Mouse (Mus musculus) hindbrain, embryonic 16.5 days (tissue): ENCODE data around the gene Fbf1. TPM values are rescaled to one million over a fixed set of nuclear protein-coding genes. Genes with fewer than 3 reads are reported as not detected.
A peak's percentile ranks its signal among the peaks of the same experiment; 100 is the strongest.

Experiments
- ATAC-seq: fragments of 200-750 bp; cut with Nextera tagmentation; 2 replicates; pipeline ENCODE4 v1.8.0; 2017; ENCODE audit warnings: moderate TSS enrichment, moderate library complexity
- H3K27ac ChIP-seq: fragments of 300-500 bp; sonication (generic); 2 replicates; pipeline ENCODE4 v1.5.1; 2014; ENCODE audit warnings: low read depth, mild to moderate bottlenecking, control low read depth, low read length, moderate library complexity
- H3K27me3 ChIP-seq: fragments of 300-500 bp; sonication (generic); replicated peaks from 2 replicates; pipeline ENCODE4 v1.6.1; 2014; ENCODE audit warnings: low read length; ENCODE audit not compliant: control insufficient read depth, insufficient read depth
- H3K36me3 ChIP-seq: fragments of 300-500 bp; sonication (generic); 2 replicates; pipeline ENCODE4 v1.6.1; 2014; ENCODE audit warnings: mild to moderate bottlenecking, low read length, moderate library complexity, mixed read lengths; ENCODE audit not compliant: control insufficient read depth, insufficient read depth
- H3K4me1 ChIP-seq: fragments of 300-500 bp; sonication (generic); 2 replicates; pipeline ENCODE4 v1.6.1; 2014; ENCODE audit warnings: low read depth, low read length; ENCODE audit not compliant: control insufficient read depth, insufficient read depth
- H3K4me2 ChIP-seq: fragments of 300-500 bp; sonication (generic); 2 replicates; pipeline ENCODE4 v1.6.1; 2014; ENCODE audit warnings: mild to moderate bottlenecking, low read length, control low read depth, moderate library complexity
- H3K4me3 ChIP-seq: fragments of 300-500 bp; sonication (generic); 2 replicates; pipeline ENCODE4 v1.5.1; 2014; ENCODE audit warnings: mild to moderate bottlenecking, low read length, control low read depth, moderate library complexity
- H3K9ac ChIP-seq: fragments of 300-500 bp; sonication (generic); 2 replicates; pipeline ENCODE4 v1.6.1; 2014; ENCODE audit warnings: low read depth, mild to moderate bottlenecking, control low read depth, low read length, moderate library complexity
- H3K9me3 ChIP-seq: fragments of 300-500 bp; sonication (generic); 2 replicates; pipeline ENCODE4 v1.6.1; 2014; ENCODE audit warnings: mild to moderate bottlenecking, low read length, moderate library complexity; ENCODE audit not compliant: control insufficient read depth
- WGBS: fragments of 180-500 bp; shearing (Covaris S2); extraction: QIAGEN DNeasy Blood & Tissue Kit; methylation state at CpG from one replicate; pipeline ENCODE4 v1.1.7; 2014; 5-methylcytosine and 5-hydroxymethylcytosine counted together
- polyA plus RNA-seq: library from polyadenylated mRNA; unstranded; fragments of >200 nt; fragmentation: Nextera tagmentation; extraction: Ambion mirVana; gene quantifications from 2 replicates; pipeline ENCODE4 v1.2.1, GENCODE M21; 2015

Gene Fbf1
- polyA plus RNA-seq, 1 experiment from 2014 or later = 49.5 TPM

- Histone ChIP-seq H3K9ac (no peak overlapping the region), H3K4me2 (no peak overlapping the region), H3K4me1 (peaks cover 15% of the 10 kb centered on the region), H3K4me3 (no peak overlapping the region), H3K27ac (no peak overlapping the region), H3K9me3 (no peaks in the 10 kb centered on the region), H3K36me3 (peaks cover 13% of the 10 kb centered on the region), H3K27me3 (no peaks in the 10 kb centered on the region)
- no peak for ATAC-seq
- WGBS = 83% methylated on average over 5 of the region's 5 CpGs
Observed at GRCm38 (mm10) chr11:116170003-116170800, 2.2 kb upstream of the Fbf1 start.

GRCm38 (mm10) chr11:116169214-116169613, 1.2 kb upstream of the Fbf1 start:
- Histone ChIP-seq H3K36me3 (peaks cover 7% of the 10 kb centered on the region), H3K4me2 (no peak overlapping the region), H3K4me1 (peaks cover 15% of the 10 kb centered on the region), H3K27ac (no peak overlapping the region), H3K4me3 (no peak overlapping the region), H3K9me3 (no peaks in the 10 kb centered on the region), H3K9ac (no peak overlapping the region), H3K27me3 (no peaks in the 10 kb centered on the region)
- 92% methylated on average over 3 of the region's 3 CpGs for WGBS
- ATAC-seq = no peak

- ATAC-seq = no peak
- H3K9ac ChIP-seq = peak overlapping the region; percentile 92
- WGBS = 7% methylated on average over 6 of the region's 6 CpGs
- H3K27ac ChIP-seq = peak overlapping the region; percentile 93
- H3K27me3 ChIP-seq = no peaks in the 10 kb centered on the region
- H3K9me3 ChIP-seq = no peaks in the 10 kb centered on the region
- peak overlapping the region; percentile 91 for H3K4me2 ChIP-seq
- peaks cover 17% of the 10 kb centered on the region for H3K4me1 ChIP-seq
- peak overlapping the region; percentile 80 for H3K4me3 ChIP-seq
- peaks cover 4% of the 10 kb centered on the region; the same call in 1 of the 2 replicates for H3K36me3 ChIP-seq
Observed at GRCm38 (mm10) chr11:116167232-116167631, 734 bp downstream of the Fbf1 start.

- Histone ChIP-seq H3K36me3 (peaks cover 7% of the 10 kb centered on the region), H3K9ac (peak overlapping the region; percentile 36; the same call in 1 of the 2 replicates), H3K4me2 (no peak overlapping the region), H3K9me3 (no peaks in the 10 kb centered on the region), H3K4me1 (peaks cover 18% of the 10 kb centered on the region), H3K4me3 (no peak overlapping the region), H3K27ac (no peak overlapping the region), H3K27me3 (no peaks in the 10 kb centered on the region)
- no peak for ATAC-seq
- 13% methylated on average over 9 of the region's 9 CpGs for WGBS
Observed at GRCm38 (mm10) chr11:116163002-116163401, 5.0 kb downstream of the Fbf1 start.

- 54% methylated on average over 10 of the region's 10 CpGs for WGBS
- peak; percentile 48; the same call in 1 of the 2 replicates for ATAC-seq
- H3K4me2 ChIP-seq = no peak overlapping the region
- peaks cover 13% of the 10 kb centered on the region for H3K36me3 ChIP-seq
- H3K9me3 ChIP-seq = no peaks in the 10 kb centered on the region
- H3K4me3 ChIP-seq = no peak overlapping the region
- H3K9ac ChIP-seq = no peak overlapping the region
- H3K4me1 ChIP-seq = peaks cover 16% of the 10 kb centered on the region
- no peaks in the 10 kb centered on the region for H3K27me3 ChIP-seq
- 0 out of 2 replicates have a peak overlapping the region, but pooled peaks have one; percentile 25 for H3K27ac ChIP-seq
Observed at GRCm38 (mm10) chr11:116162146-116162545, 5.8 kb downstream of the Fbf1 start.

- H3K4me3 ChIP-seq = no peak overlapping the region
- WGBS = 67% methylated on average over 12 of the region's 12 CpGs
- H3K36me3 ChIP-seq = peaks cover 20% of the 10 kb centered on the region
- no peak overlapping the region for H3K9ac ChIP-seq
- H3K4me2 ChIP-seq = no peak overlapping the region
- peaks cover 7% of the 10 kb centered on the region for H3K4me1 ChIP-seq
- H3K27ac ChIP-seq = no peak overlapping the region
- H3K27me3 ChIP-seq = no peaks in the 10 kb centered on the region
- ATAC-seq = no peak
- no peaks in the 10 kb centered on the region for H3K9me3 ChIP-seq
Observed at GRCm38 (mm10) chr11:116161312-116161711, 6.7 kb downstream of the Fbf1 start.

- no peak overlapping the region for H3K9ac ChIP-seq
- H3K4me1 ChIP-seq = no peaks in the 10 kb centered on the region; the same call in 1 of the 2 replicates
- H3K9me3 ChIP-seq = no peaks in the 10 kb centered on the region
- WGBS = 93% methylated on average over 2 of the region's 2 CpGs
- H3K4me2 ChIP-seq = no peak overlapping the region
- no peak overlapping the region for H3K4me3 ChIP-seq
- peaks cover 63% of the 10 kb centered on the region for H3K36me3 ChIP-seq
- no peak for ATAC-seq
- H3K27me3 ChIP-seq = no peaks in the 10 kb centered on the region
- H3K27ac ChIP-seq = no peak overlapping the region
Observed at GRCm38 (mm10) chr11:116150960-116151359, 17.0 kb downstream of the Fbf1 start.

GRCm38 (mm10) chr11:116149341-116149740, 18.6 kb downstream of the Fbf1 start:
- no peak overlapping the region for H3K27ac ChIP-seq
- H3K27me3 ChIP-seq = no peaks in the 10 kb centered on the region
- no peak for ATAC-seq
- no peak overlapping the region; the same call in 1 of the 2 replicates for H3K9ac ChIP-seq
- H3K36me3 ChIP-seq = peaks cover 62% of the 10 kb centered on the region
- H3K9me3 ChIP-seq = no peaks in the 10 kb centered on the region
- H3K4me1 ChIP-seq = no peaks in the 10 kb centered on the region; the same call in 1 of the 2 replicates
- no peak overlapping the region for H3K4me2 ChIP-seq
- H3K4me3 ChIP-seq = no peak overlapping the region
- 83% methylated on average over 6 of the region's 6 CpGs for WGBS

- WGBS = 62% methylated on average over 20 of the region's 20 CpGs
- no peaks in the 10 kb centered on the region; the same call in 1 of the 2 replicates for H3K4me1 ChIP-seq
- H3K27ac ChIP-seq = peak overlapping the region; percentile 8; the same call in 1 of the 2 replicates
- H3K27me3 ChIP-seq = no peaks in the 10 kb centered on the region
- H3K9me3 ChIP-seq = no peaks in the 10 kb centered on the region
- no peak overlapping the region for H3K9ac ChIP-seq
- H3K4me2 ChIP-seq = no peak overlapping the region
- H3K4me3 ChIP-seq = no peak overlapping the region
- H3K36me3 ChIP-seq = peaks cover 59% of the 10 kb centered on the region
- peak; percentile 62 for ATAC-seq
Observed at GRCm38 (mm10) chr11:116148761-116149221, 19.2 kb downstream of the Fbf1 start.
